17 mouse cellular contexts compared by ENCODE assay signal in the genomic region with DNA sequence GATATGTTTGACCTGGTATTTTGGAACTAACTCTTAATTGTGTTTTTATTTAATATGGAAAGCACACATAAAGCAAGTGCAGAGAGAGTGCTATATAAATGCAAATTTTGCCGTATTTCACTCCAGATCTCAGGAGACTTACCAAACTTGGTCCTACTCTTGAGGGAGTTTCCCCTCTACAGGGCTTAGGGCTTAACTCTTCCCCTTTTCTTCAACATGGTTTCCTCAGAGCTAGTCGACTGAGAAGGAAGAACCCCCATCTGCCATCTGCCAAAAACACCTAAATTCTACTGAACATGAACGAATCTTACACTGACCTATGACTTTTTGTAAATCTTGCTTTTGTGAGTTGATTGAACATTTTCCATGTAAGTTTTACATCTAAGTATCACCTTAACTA.
"Had no signal": no experiment of that assay in that cellular context is flagged by ENCODE, and none has a peak within 500 bp of the region (broad histone marks: within the 10 kb centered on the region; RNA-seq: fewer than 3 reads in every experiment).

No protein-coding gene starts in this region.

- H3K27ac ChIP-seq: kidney, embryonic 15.5 days; limb, embryonic 10.5 days; liver, embryonic 15.5 days; midbrain, embryonic 10.5 days; neural tube, embryonic 12.5 days; stomach, postnatal 0 days had no signal

- DNase-seq: kidney, adult 2 months; kidney, postnatal 14 days; lung, adult 2 months; lung, postnatal 36 days; retina, postnatal 1 day; right cerebral cortex, postnatal 4 days; spleen, adult 18-20 months; thymus, adult 18-20 months; thymus, postnatal 14 days had no signal

- H3K4me3 ChIP-seq: kidney, embryonic 15.5 days; limb, embryonic 10.5 days; liver, embryonic 15.5 days; midbrain, embryonic 10.5 days; myocyte; neural tube, embryonic 12.5 days had no signal

- H3K36me3 ChIP-seq: kidney, embryonic 15.5 days; limb, embryonic 10.5 days; liver, embryonic 15.5 days; midbrain, embryonic 10.5 days; neural tube, embryonic 12.5 days had no signal

- H3K9me3 ChIP-seq: kidney, embryonic 15.5 days; limb, embryonic 10.5 days; liver, embryonic 15.5 days; midbrain, embryonic 10.5 days; neural tube, embryonic 12.5 days had no signal

- H3K4me1 ChIP-seq: liver, embryonic 15.5 days had no signal

- H3K9ac ChIP-seq: kidney, embryonic 15.5 days; liver, embryonic 15.5 days; neural tube, embryonic 12.5 days had no signal

- H3K27me3 ChIP-seq: kidney, embryonic 15.5 days; neural tube, embryonic 12.5 days had no signal

- H3K4me2 ChIP-seq: kidney, embryonic 15.5 days; liver, embryonic 11.5 days; liver, embryonic 15.5 days had no signal
